Mouse (Mus musculus) yolk sac, embryonic 10.5 days (tissue): ENCODE data around the gene Slc26a6.

Experiments used
- DNase-seq: peaks from one replicate; pipeline ENCODE4 v3.0.0-alpha.2; 2017; ENCODE audit warnings: low spot score

Gene Slc26a6

DNA sequence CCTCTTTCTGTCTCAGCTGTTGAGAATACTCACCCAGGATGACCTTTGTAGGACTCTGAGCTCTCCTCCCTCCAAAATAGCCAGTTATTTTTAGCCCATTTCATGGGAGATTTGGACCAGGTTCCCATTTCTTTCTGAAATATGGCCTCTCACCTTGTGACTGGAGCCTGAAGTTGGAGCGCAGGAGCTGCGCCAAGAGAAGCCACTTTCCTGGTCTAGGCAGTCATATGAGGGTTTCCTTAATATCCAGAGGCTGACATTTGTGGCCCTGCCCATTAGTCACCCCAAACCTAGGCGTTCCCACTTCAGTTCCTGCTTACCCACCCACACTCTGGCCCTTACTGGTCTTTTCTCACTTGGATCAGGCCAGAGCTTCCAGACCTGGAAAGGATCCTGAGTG, at the start of gene Slc26a6:
TSS of gene Slc26a6 (plus strand) at position 308 of the 400 bp plus-strand sequence.
- DNase-seq: no peak

DNA sequence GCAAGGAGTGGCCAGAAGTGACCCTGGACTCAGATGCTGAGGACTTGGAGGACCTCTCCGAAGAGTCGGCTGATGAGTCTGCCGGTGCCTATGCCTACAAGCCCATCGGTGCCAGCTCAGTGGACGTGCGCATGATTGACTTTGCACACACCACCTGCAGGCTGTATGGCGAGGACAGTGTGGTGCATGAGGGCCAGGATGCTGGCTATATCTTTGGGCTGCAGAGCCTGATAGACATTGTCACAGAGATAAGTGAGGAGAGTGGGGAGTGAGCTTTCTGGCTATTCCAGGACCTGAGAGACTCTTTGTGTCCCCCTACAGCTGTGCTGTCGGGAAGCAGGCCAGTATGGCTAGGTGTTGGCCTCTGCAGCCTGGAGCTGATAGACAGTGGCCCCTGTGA, 47.3 kb upstream of the Slc26a6 start:
- no peak for DNase-seq

DNA sequence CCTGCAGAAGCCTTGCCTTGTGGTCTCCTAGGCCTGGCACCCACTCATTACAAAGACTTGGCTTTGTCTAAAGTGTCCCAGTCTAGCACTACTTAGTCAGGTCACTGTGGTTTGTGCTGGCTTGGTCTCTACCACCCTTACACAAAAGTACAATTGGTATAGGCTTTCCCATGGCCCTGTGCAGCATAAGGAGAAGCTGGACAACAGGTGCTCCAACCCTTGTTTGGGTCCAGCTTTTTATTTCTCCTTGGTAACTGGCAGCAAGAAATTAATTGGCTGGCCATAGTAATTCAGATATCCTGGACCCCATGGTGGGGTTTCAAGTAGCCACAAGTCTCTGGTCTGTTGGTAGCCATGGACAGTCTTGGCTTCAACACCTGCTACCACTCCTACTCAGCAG, 46.7 kb upstream of the Slc26a6 start:
- DNase-seq: no peak

DNA sequence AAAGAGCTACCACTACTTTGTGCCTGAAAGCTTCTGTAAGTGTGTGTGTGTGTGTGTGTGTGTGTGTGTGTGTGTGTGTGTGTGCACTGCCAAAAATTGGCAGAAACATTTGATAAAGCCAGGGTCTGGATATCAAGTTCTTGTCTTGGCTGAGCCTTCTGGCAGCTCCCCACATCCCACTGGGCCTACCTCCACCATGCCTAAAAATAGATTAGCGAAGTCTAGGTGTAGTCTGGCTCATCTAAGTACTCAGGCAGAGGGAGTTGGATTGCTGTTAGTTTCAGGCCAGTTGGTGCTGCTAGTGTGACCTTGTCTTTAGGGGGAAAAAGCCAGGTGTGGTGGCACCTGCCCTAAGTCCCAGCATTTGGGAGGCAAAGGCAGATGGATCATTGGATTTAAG, 46.3 kb upstream of the Slc26a6 start:
- DNase-seq: no peak

DNA sequence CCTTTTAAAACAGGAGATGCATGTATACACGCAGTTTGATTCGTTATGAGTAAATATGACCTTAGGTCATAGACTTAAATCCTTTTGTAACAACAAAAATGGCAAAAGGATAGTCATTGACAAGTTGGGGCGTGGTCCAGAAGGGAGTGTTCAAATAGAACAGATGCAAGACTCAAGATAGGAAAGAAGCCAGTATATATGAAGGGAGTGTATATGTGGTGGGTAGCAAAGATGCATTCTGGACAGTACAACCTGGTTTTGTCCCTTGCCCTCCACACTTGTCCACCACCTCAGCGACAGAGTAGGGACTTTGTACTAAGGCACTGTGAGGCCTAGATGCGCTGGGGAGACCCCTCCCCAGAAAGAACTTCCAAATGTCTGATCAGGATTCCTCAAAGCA, 45.4 kb upstream of the Slc26a6 start:
- DNase-seq: no peak

DNA sequence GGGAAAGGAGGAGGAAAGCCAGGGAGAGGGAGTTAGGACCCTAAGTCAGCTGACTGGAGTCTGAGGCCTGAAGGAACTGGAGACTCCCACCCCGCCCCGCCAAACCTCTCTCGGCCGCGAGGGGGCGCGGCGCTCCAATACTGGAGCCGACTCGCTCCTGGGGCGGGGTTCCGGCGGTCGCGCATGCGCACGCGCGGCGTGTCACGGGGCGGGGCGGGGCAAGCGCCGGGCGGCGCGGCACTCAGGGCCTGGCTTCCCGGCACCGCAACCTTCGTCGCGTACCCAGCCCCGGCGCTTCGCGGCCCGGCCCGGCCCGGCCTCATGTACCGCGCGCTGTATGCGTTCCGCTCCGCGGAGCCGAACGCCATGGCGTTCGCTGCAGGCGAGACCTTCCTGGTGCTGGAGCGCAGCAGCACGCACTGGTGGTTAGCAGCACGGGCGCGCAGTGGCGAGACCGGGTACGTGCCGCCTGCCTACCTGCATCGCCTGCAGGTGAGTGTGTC, 44.9 kb upstream of the Slc26a6 start, which contains the start of gene Nckipsd:
TSS of gene Nckipsd (plus strand) at position 206 of the 503 bp plus-strand sequence.
- peak; percentile 91 for DNase-seq

DNA sequence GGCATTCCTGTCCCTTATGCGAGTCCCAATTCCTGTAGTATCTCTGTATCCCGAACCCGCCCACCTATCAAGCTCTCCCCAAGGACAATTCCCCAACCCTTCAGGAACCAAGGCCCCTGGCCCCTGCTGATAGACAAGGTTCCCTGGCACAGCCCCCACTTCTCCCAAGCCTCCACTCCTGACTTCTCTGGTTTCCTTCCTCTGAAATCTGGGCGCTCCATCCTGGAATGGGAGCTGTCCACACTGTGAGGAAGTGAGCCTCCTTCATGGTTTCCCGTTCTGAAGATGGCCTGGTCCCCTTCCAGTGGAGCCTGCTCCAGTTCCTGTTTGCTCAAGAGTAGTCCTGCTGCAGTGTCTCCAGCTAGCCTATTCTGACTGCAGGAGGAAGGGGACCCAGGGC, 43.9 kb upstream of the Slc26a6 start:
- DNase-seq: no peak

DNA sequence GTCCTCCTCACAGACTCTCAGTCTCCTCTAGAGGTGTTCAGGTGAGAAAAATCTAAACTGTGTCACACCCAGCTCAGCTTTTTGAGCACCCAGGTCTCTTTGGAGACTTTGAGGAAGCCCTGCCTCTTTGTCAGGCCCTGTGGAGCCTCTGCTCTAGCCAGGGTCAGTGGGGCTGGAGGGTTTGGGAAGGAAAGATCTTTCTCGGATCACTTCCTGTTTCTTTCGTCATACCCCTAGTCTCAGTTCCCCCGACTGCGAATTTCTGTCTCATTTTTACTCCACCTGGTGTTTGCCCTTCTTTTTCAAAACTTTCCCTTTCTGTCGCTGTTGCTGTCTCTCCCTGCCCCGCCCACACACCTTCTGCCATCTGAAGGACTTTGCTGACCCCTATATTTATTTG, 43.4 kb upstream of the Slc26a6 start:
- DNase-seq: no peak

DNA sequence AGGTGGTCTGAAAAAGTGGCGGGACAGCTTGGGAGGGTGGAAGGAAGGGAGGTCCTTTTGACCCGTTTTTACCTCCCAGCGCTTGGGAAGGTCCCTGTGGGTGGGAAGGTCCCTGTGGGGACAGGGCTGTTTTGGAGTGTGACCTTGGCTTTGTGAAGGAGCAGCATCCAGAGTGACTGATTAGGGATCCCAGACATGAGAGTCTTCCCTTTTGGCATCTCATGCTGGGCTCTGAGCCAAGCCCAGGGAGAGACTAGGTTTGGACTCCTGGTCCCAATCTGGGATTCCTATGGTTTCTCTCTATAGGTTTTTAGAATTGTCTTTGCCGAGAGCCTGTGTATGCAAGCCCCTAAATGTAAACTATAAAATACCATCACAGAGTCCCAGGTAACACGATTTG, 42.6 kb upstream of the Slc26a6 start:
- no peak for DNase-seq

DNA sequence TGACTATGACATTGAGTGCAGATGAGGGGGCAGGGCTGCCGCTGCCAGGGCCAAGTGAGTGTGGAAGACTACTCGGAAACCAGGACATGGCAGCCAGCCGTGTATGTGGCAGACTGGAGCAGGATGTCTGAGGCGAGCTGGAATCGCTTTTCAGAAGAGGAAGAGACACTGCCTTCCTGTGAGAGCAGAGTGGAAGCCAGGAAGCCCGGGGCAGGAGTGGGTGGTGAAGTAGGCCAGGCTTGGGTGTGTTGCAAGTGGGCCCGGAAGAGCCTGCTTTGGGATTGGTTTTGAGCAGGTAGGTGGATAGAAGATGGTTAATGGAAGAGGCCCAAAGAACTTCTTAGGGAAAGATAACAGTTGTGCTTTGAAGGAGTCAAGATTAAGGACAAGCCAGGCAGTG, 37.5 kb upstream of the Slc26a6 start:
- no peak for DNase-seq

DNA sequence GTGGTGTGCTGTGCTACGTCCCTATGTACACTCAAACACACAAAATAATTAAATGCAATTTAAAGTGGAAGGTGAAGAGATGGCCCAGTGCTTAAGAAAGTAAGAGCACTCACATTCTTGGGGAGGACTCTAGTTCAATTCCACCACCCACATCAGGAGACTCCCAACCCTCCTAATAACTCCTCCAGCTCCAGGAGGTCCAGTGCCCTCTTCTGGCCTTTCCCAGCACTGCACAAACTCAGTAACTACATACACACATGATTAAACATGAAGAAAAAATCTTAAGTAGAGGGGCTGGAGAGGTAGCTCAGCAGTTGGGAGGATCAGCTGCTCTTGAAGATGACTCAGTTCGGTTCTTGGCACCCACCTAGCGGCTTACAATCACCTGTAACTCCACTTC, 33.6 kb upstream of the Slc26a6 start:
- DNase-seq: no peak

DNA sequence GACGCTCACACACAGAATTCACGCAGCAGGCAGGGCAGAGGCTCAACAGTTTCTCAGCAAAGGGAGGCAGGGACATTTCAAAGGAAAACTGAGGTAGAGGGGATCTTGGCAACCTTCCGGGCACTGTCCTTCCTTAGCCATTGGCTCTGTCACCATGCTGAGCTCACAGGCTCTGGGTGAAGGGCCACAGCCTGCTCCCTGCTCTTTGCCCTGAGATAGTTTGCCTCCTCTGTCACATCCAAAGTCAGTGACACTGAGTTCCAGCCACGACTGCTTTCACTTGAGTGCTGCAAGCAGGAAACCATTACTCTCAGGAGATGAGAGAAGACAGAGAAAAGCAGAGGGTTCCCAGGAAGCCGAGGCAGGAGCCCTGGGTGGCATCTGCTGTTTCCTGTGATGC, 33.0 kb upstream of the Slc26a6 start:
- DNase-seq: no peak

DNA sequence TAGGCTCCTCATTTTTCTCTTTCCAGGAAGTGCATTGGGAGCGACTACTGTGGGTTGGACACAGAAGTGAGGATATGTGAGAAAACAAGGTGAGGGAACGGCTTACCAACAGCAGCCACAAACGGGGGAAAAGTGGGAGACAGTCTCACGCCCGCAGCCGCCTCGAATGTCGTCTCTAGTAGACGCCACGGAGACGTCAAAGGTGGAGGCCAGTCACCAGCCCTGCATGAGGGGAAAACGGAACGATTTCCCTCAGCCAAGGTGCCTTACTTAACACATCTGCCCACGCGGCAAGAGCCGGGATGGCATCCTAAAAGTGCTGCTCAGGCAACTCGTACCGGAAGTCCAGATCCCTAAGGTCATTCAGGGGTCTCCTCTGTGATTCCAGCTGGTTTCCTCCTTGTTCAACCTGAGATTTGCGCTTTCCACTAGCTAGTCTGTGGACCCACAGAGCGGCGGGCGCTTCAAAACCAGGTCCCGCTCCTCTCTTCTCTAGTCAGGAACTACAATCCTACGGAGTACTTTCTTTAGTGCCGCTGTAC, 28.9 kb upstream of the Slc26a6 start:
- DNase-seq: no peak

DNA sequence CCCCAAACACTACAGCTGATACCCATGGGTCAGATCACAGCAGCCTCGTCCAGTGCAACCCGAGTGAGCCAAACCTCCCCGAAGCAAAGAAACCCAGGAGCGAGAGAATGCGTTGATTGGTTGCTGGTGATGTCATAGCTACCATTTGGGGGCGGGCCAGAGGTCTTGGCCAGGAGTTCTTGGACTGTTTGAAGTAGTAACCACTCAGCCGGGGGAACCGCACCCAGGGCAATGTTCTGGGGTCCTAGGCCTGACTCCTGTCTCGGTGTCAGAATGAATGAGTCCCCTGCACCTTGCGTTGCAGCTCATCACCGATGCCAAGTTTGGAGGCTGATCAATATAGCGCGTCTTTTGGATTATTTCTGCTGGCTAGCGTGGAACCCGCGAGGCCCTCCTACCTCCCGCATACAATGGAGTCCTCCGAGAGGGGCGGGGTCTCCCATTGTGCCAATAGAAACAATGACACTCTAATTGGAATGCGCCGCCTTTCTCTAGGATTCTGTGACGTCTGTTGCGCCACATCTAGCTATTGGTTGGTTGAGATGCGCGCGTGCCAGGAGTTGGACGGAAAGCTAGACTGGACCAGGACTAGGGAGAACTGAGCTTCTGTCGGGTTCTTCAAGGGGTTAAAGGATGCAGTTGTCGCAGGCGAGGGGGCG, 28.2 kb upstream of the Slc26a6 start:
- peak; percentile 55 for DNase-seq

DNA sequence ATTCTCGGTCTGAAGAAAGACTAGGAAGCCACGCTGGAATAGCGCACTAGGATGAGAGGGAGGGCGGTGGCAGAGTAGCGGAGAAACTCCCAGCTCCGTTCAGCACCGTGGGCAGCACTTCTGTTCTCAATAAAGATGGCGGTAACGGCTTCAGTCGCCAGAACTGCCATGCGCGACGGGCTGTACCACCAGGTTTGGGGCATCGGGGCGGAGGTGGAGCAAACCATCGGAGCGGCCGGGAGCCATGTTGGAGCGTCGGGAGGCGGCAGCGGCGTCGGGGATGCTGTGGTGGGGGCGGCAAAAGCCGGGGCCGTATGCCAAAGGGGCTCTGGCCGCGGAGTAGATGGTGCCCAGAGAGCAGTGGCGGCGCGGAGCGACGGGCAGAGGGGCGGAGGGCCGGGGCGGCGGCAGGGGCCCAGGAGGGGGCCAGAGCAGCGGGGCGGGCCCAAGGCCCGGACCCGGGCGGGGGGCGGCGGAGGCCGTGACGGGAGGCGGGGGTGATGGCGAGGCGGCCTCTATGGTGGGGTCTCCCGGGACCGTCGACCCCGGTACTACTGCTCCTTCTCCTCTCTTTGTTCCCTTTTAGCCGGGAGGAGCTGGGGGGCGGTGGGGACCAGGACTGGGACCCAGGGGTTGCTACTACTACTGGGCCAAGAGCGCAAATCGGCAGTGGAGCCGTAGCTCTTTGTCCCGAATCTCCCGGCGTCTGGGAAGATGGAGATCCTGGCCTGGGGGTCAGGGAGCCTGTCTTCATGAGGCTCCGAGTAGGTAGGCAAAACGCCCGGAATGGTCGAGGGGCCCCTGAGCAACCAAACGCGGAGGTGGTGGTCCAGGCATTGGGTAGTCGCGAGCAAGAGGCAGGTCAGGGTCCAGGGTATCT, 27.0 kb upstream of the Slc26a6 start, which contains the start of gene Celsr3:
TSS of gene Celsr3 (plus strand) at position 501 of the 880 bp plus-strand sequence.
- peak; percentile 76 for DNase-seq

DNA sequence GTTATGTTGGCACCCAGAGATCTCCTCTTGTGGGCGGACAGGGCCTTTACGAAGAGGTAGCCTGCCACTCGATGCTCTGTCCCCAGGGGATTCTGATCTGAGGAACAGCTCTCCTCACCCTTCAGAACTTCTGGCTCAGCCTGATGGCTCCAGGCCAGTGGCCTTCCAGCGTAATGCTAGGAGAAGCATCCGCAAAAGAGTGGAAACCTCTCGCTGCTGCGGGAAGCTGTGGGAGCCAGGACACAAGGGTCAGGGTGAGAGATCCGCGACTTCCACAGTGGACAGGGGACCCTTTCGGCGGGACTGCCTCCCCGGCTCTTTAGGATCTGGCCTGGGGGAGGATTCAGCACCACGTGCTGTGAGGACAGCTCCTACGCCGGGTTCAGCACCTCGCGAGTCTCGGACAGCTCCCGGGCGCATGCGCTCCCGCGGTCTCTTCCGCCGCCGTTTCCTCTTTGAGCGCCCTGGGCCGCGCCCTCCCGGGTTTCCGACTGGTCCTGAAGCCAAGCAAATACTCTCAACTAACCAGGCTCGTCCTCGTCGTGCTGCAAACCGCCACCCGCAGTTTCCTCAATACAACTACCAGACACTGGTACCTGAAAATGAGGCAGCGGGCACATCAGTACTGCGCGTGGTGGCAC, 26.3 kb upstream of the Slc26a6 start:
- peak; percentile 73 for DNase-seq

DNA sequence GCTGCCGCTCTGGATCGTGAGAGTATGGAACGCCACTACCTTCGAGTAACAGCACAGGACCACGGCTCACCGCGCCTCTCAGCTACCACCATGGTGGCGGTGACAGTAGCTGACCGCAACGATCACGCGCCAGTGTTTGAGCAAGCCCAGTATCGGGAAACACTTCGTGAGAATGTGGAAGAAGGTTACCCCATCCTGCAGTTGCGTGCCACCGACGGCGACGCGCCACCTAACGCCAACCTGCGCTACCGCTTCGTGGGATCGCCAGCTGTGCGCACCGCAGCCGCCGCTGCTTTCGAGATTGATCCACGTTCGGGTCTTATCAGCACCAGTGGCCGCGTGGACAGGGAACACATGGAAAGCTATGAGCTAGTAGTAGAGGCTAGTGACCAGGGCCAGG, 25.6 kb upstream of the Slc26a6 start:
- DNase-seq: no peak

DNA sequence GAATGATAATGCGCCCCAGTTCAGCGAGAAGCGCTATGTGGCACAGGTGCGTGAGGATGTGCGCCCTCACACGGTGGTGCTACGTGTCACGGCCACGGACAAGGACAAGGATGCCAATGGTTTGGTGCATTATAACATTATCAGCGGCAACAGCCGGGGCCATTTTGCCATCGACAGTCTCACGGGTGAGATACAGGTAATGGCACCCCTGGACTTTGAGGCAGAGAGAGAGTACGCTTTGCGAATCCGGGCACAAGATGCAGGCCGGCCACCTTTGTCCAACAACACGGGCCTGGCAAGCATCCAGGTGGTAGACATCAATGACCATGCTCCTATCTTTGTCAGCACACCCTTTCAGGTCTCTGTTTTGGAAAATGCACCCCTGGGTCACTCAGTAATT, 25.2 kb upstream of the Slc26a6 start:
- DNase-seq: no peak

DNA sequence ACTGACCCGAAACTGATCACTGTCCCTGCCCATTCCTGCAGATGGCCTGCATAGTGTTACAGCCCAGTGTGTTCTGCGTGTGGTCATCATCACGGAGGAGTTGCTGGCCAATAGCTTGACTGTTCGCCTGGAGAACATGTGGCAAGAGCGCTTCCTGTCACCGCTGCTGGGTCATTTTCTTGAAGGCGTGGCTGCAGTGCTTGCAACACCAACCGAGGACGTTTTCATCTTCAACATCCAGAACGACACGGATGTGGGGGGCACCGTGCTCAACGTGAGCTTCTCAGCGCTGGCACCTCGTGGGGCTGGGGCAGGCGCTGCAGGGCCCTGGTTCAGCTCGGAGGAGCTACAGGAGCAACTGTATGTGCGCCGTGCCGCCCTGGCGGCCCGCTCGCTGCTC, 21.4 kb upstream of the Slc26a6 start:
- DNase-seq: no peak

DNA sequence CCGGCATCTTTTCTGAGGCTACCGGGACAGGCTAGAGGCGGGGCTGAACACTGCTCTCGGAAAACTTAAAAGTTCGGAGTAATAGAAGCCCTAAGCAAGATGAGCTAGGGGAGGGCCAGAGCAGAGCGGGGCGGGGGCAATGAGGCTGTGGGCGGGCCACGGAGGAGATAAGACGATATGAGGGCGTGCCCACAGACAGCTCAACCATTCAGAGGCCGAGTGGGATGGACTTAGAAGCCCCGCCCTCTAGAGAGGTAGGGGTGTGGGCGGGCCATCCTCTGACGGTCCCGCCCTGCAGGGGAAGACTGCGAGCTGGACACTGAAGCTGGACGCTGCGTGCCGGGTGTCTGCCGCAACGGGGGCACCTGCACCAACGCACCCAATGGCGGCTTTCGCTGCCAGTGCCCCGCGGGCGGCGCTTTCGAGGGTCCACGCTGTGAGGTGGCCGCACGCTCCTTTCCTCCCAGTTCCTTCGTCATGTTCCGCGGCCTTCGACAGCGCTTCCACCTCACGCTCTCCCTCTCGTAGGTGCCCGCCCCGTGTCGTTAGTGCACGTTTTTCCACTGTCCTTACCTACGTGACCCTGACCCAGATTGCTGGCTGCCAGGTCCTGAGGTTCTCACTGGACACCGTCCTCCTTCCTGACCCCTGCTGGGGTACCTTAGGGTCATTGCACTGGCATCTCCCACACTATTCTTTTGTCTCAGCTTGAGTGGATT, 20.5 kb upstream of the Slc26a6 start:
- peak; percentile 97 for DNase-seq

DNA sequence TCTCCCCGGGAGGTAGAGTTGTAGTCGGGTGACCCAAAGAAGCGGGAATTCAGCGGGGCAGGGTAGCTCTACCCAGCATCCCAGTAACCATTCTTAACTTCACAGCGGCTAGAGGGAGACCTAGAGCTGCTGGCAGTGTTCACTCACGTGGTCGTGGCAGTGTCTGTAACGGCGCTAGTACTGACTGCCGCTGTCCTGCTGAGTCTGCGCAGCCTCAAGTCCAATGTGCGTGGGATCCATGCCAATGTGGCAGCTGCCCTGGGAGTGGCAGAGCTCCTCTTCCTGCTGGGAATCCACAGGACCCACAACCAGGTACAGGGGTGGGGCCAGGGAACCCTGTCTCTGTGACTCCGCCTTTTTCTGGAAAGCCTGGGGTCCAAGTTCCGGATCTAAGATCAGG, 10.1 kb upstream of the Slc26a6 start:
- DNase-seq: no peak

DNA sequence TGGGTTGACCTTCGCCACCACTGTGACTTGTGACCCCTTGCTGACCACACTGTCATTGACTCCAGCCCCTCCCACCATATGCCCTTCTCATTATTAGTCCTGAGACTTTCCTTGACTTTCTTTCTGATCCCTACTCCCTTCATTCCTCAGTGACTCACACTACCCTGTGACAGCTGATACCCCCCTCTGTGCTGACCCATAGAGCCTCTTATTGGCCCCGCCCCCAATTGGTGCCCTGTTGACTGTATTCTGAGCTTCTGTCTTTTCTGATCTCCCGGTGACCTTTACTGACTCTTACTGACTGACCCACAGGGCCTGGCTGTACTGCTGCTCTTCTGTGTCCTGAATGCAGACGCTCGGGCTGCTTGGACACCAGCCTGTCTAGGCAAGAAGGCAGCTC, 7.7 kb upstream of the Slc26a6 start:
- DNase-seq: no peak
